Mouse (Mus musculus) ES-E14 (cell line): ENCODE data around the gene Angptl7. TPM values are rescaled to one million over a fixed set of nuclear protein-coding genes. Genes with fewer than 3 reads are reported as not detected.

Experiments used
- DNase-seq: peaks from one replicate; pipeline ENCODE4 v3.0.0-alpha.2; 2013; ENCODE audit warnings: low read depth, low spot score
- H3K27ac ChIP-seq: 2 replicates; pipeline ENCODE4 v1.5.1; 2012; ENCODE audit warnings: low read depth, mild to moderate bottlenecking, low read length, moderate library complexity, mixed read lengths; ENCODE audit not compliant: poor library complexity, insufficient read depth, severe bottlenecking
- H3K36me3 ChIP-seq: 2 replicates; pipeline ENCODE4 v1.6.1; 2012; ENCODE audit warnings: mild to moderate bottlenecking, low read length, moderate library complexity, mixed read lengths; ENCODE audit not compliant: control insufficient read depth, poor library complexity, insufficient read depth, severe bottlenecking
- H3K4me1 ChIP-seq, 2 experiments: fragments of 150-350 bp in 1 of 2; sonication (generic) in 1 of 2; 2 replicates each; pipeline ENCODE4 v1.6.1; 2012; ENCODE audit warnings: low read length in 2 of 2, mild to moderate bottlenecking in 1 of 2, mixed read lengths in 1 of 2; ENCODE audit not compliant: control insufficient read depth in 2 of 2, insufficient read depth in 2 of 2, poor library complexity in 1 of 2
- H3K4me3 ChIP-seq, 2 experiments: fragments of 150-350 bp in 1 of 2; sonication (generic) in 1 of 2; 2 replicates each; pipeline ENCODE4 v1.5.1; 2012; ENCODE audit warnings: low read length in 2 of 2, low read depth in 1 of 2, mild to moderate bottlenecking in 1 of 2, mixed read lengths in 1 of 2; ENCODE audit not compliant: insufficient read depth in 1 of 2, poor library complexity in 1 of 2, severe bottlenecking in 1 of 2
- H3K9ac ChIP-seq: 2 replicates; pipeline ENCODE4 v1.6.1; 2012; ENCODE audit warnings: low read depth, mild to moderate bottlenecking, low read length, mixed read lengths; ENCODE audit not compliant: poor library complexity, insufficient read depth, severe bottlenecking
- H3K9me3 ChIP-seq: fragments of 150-350 bp; sonication (generic); 2 replicates; pipeline ENCODE4 v1.6.1; 2012; ENCODE audit warnings: low read depth, mild to moderate bottlenecking, low read length; ENCODE audit not compliant: control insufficient read depth, insufficient read depth
- CHD2 ChIP-seq: IDR thresholded peaks from 2 replicates; pipeline ENCODE4 v1.6.1; 2014; ENCODE audit warnings: mild to moderate bottlenecking, low read depth, low read length, inconsistent platforms
- HCFC1 ChIP-seq: IDR thresholded peaks from 2 replicates; pipeline ENCODE4 v1.6.1; 2012; ENCODE audit warnings: low read length, inconsistent platforms, borderline replicate concordance; ENCODE audit not compliant: insufficient read depth
- MAFK ChIP-seq: IDR thresholded peaks from 2 replicates; pipeline ENCODE4 v1.6.1; 2014; ENCODE audit warnings: mild to moderate bottlenecking, low read depth, low read length, inconsistent platforms; ENCODE audit not compliant: insufficient read depth
- ZC3H11A ChIP-seq: IDR thresholded peaks from 2 replicates; pipeline ENCODE4 v1.6.1; 2012; ENCODE audit warnings: low read depth, mild to moderate bottlenecking, inconsistent platforms, low read length, borderline replicate concordance
- ZNF384 ChIP-seq: IDR thresholded peaks from 2 replicates; pipeline ENCODE4 v1.6.1; 2012; ENCODE audit warnings: low read depth, low read length, inconsistent platforms
- in situ Hi-C, 2 experiments: fragments of 600-800 bp; cut with MboI; formaldehyde crosslinking; loops; one replicate each; pipeline ENCODE4 v1.15.1; 2025; ENCODE audit warnings: low sequenced_read_pairs in 2 of 2, inconsistent platforms in 1 of 2; ENCODE audit not compliant: unreplicated experiment in 2 of 2
- total RNA-seq: library from RNA; depleted of rRNA; stranded (reverse); fragments of 300-350 nt; gene quantifications from 2 replicates; pipeline ENCODE4 v1.2.3, GENCODE M21; 2012

The Angptl7 gene
- total RNA-seq, 1 experiment = 0.13 TPM

DNA sequence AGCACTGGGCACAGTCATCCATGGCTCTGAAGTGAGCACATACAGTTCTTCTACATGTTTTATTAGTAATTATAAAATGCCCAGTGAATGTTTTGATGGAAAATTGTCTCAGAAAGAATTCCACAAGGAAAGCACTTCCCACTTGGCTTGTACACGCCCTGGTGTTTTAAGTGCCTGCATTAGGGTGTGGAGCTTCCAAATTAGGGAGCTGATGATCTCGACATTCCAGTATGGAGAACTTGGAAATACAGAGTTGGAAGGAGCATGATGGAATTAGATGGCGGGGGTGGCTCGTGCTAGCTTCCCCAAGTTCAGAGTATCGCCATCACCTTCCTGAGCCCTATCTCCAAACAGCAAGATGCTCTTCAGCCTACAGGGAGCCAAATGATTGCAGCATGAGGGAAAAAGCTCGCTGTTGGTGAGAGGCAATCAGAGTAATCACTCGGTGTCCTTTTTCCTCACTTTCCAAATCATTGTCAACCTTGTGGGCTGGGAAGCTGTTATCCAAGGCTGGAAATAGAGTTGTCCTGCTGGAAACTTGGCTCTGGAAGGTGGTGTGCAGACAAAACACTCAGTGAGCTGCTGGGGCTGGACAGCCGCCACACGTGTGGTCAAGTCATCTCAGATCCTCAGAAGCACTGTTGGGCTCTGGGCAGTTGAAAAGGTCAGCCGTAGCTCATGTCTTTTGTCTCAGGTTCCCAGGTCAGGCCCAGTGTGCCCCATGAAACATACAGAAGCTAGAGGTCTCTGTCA lies 27.1 kb upstream of the Angptl7 start:
- TF ChIP-seq MAFK (no peak), ZNF384 (no peak), HCFC1 (no peak), CHD2 (no peak), ZC3H11A (no peak)
- H3K36me3 ChIP-seq = peaks cover 34% of the 10 kb centered on the region
- no peaks in the 10 kb centered on the region for H3K4me1 ChIP-seq
- no peak overlapping the region for H3K4me3 ChIP-seq
- in situ Hi-C loops = no loop called here
- H3K9me3 ChIP-seq = no peaks in the 10 kb centered on the region
- DNase-seq = no peak
- H3K27ac ChIP-seq = no peak overlapping the region
- H3K9ac ChIP-seq = no peak overlapping the region

DNA sequence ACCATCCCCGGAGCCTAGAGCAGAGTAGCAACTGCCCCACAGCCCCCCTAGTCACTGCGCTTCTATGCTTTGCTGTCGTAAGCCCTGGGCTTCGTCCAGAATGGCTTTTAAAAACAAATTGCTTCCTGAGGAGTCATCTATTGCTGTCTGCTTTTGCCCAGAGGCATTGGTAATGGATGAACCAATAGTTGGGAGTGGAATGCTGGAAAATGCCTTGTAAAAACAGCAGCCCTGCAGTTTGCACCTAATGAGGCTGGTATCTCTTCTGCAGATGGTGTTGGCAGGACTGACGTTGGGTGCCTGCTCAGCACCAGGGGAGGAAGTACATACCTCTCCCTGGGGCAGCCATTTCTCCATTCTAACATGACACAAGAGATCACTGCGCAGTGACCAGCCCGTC lies 23.3 kb upstream of the Angptl7 start:
- TF ChIP-seq ZNF384 (no peak), HCFC1 (no peak), CHD2 (no peak), MAFK (no peak), ZC3H11A (no peak)
- Histone ChIP-seq H3K27ac (no peak overlapping the region), H3K4me3 (no peak overlapping the region), H3K9me3 (no peaks in the 10 kb centered on the region), H3K9ac (no peak overlapping the region), H3K4me1 (no peaks in the 10 kb centered on the region), H3K36me3 (peaks cover 22% of the 10 kb centered on the region)
- in situ Hi-C loops = no loop called here
- no peak for DNase-seq

DNA sequence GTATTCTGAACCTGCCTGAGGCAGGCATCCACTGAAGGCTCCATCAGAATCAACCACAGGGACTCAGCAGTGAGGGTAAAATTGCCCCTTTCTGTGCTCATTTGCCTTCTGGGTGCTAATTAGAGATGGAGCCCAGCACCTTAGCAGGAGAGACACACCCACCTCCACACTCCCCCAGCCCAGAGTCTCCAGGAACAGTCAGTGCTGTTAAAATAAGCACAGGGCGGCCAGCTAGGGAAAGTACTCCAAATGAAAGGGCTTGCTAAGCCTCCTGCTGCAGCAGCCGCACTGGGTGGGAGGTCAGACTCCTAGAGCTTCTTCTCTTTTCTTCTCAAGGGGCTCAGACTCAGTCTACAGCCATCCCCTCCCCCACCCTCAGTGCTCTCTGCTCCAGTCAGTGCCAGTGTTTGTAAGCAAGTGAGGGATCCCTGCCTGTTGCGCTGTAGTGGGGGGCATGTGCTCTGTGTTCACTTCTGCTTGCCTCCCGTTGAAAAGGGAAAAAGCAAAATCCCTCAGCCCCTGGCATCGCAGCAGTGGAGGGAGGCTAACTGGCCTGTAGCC lies 18.1 kb upstream of the Angptl7 start:
- Histone ChIP-seq H3K4me1 (no peaks in the 10 kb centered on the region), H3K4me3 (no peak overlapping the region), H3K9me3 (no peaks in the 10 kb centered on the region), H3K27ac (no peak overlapping the region), H3K36me3 (peaks cover 3% of the 10 kb centered on the region), H3K9ac (no peak overlapping the region)
- no peak for DNase-seq
- in situ Hi-C loops = no loop called here
- TF ChIP-seq MAFK = no peak
- no peak for TF ChIP-seq CHD2
- TF ChIP-seq ZNF384 = no peak
- TF ChIP-seq HCFC1 = no peak
- no peak for TF ChIP-seq ZC3H11A

DNA sequence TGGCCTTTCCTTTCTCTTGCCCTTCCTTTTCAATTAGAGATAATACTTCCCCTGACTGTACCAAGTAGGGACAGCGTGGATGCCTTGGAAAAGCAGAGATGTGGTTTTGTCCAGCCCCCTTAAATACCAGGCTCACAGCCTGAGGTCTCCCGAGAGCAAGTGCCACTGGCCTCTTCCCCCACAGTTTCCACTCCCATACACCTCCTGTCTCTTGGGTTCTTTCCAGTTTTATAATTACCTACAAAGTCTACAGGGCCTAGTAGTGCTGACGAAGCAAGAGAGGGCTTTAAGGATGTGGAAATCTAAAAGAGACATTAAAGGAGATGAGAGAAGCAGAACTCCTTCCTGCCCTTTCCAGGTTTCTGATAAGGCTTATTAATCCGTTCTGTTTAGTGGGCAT lies 17.5 kb upstream of the Angptl7 start:
- Histone ChIP-seq H3K4me1 (no peaks in the 10 kb centered on the region), H3K27ac (no peak overlapping the region), H3K9ac (no peak overlapping the region), H3K9me3 (no peaks in the 10 kb centered on the region), H3K36me3 (peaks cover 5% of the 10 kb centered on the region), H3K4me3 (no peak overlapping the region)
- no peak for DNase-seq
- no peak for TF ChIP-seq ZNF384
- TF ChIP-seq ZC3H11A = no peak
- no peak for TF ChIP-seq CHD2
- no peak for TF ChIP-seq MAFK
- TF ChIP-seq HCFC1 = no peak
- in situ Hi-C loops = no loop called here
